Mouse (Mus musculus): Measurements from ENCODE around the gene Taar9.
"Not testable (repeated sequence)": the region's sequence is repeated elsewhere in the genome, so short reads cannot be mapped to it uniquely, and the experiment has no call there.

Taar9 gene

GRCm38 (mm10) chr10:24076200-24076599, 33.1 kb downstream of the Taar9 start, which contains the start of gene Taar8a:
Gene Taar8a (plus strand): TSS chr10:24076500.
- DNase-seq (ENCODE audit: low spot score in 2 of 2): not testable (repeated sequence)

- not testable (repeated sequence) for DNase-seq (ENCODE audit: low spot score in 2 of 2)
Measured at GRCm38 (mm10) chr10:24074751-24075150, 34.6 kb downstream of the Taar9 start.

- DNase-seq (ENCODE audit: low spot score in 2 of 2): no peak
Measured at GRCm38 (mm10) chr10:24058986-24059385, 50.3 kb downstream of the Taar9 start.

Data from frontal cortex, postnatal 25 days (tissue).